Mouse (Mus musculus): Measurements from ENCODE around the gene Dhps. TPM values are rescaled to one million over a fixed set of nuclear protein-coding genes. Genes with fewer than 3 reads are reported as not detected.

Gene Dhps
- polyA plus RNA-seq (2012; rRNA removed): 79.2 and 83.7 TPM in 2 replicates

DNA sequence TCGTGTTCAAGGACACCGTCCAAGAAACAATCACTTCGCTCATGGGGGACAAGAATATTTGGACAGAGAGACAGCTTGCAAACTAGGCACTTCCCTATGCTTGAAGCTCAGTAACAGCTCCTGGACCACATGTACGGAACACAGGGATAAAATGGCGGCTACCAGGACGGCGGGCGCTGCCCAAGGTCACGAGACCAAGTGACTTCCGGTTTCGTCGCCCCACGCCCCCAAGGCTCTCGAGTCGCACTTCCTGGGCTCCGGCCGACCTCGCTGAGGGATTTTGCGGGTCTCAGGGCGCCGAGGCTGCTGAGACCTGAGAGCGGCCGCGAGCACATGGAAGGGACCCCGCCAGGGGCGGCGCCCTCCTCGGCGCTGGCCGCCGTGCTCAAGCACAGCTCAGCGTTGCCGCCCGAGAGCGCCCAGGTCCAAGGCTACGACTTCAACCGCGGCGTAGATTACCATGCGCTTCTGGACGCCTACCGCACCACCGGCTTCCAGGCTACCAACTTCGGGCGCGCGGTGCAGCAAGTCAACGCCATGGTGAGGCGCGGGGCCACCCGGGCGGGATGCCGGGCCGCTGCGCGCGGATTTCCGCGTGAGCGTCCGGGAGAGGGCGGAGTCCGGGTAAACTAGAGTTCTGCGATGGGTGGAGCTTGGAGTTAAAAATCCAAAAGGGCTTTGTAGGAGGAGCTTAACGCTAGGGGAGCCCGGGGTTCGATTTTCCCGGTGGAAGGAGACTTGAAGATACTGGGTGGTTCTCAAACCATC, at the start of gene Dhps:
TSS of gene Dhps (plus strand) at position 244 of the 768 bp plus-strand sequence.

DNA sequence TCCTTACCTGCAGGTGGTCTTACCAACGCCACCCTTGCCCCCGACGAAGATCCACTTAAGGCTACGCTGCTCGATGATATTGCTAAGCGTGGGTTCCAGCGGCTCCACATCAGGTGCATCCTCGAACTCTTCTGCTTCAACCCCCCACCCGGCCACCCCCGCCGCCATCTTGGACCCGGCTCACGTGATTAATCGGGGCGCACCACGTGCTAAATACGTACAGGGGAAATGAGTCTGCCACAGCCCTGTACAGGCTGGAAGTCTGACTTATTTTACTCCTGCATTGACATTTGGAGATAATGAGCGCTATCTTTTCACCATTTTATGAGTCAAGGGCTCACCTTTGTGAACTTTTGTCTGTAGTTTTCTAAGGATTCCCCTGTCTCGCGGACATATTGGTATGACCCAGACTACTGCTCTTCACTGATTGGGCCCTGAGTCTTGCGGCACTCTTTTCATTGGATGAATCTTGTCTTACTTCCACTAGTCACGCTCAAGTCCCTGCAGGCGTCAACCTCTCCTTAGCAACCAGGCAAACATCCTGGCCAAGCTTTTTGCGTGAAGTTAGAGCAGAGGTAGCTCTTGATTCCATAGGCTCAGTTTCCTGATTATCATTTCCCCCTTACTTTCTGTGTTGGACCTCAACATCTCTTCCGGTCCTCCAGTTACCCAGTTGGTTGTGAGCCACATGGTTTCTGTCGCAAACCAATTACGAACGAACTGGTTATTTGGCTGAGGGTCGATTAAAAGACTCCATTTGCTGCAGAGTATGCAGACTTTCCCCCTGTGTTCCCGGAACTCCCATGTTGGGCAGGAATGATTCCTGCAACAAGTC, 46.2 kb upstream of the Dhps start, which contains the start of gene Asna1:
TSS of gene Asna1 (minus strand) at position 184 of the 835 bp plus-strand sequence.

DNA sequence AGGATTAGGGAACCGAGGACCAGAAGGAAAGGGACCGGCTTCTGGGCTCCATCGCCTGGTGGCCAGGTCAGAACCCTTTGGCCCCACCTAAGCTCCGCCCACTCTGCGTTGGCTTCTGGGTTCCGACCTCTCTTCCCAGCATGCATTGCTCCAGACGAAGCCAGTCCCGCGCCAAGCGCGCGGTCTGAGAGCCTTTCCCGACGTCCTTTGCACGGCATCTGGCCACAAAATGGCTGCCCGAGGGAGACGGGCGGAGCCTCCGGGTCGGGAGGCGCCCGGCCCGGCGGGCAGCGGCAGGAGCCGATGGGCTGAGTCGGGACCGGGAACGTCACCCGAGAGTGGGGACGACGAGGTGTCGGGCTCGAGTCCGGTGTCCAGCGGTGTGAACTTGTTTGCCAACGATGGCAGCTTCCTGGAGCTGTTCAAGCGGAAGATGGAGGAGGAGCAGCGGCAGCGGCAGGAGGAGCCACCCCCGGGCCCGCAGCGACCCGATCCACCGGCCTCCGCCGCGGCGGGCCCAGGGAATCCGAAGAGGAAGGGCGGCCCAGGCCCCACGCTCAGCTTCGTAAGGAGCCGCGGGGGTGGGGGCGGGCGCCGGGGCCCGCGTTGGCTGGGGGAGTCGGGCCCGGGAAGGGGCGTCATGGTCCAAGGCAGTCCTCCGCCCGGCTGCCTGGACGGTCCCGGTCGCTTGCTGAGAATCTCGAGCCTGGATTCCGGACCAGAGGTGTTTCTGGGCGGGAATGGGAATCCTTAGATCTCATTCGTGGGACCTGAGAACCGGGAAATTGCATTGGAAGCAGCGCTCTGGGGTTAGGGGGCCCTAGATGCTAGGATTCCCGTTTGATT, 44.7 kb upstream of the Dhps start, which contains the start of gene Trir:
TSS of gene Trir (plus strand) at position 154 of the 846 bp plus-strand sequence.

DNA sequence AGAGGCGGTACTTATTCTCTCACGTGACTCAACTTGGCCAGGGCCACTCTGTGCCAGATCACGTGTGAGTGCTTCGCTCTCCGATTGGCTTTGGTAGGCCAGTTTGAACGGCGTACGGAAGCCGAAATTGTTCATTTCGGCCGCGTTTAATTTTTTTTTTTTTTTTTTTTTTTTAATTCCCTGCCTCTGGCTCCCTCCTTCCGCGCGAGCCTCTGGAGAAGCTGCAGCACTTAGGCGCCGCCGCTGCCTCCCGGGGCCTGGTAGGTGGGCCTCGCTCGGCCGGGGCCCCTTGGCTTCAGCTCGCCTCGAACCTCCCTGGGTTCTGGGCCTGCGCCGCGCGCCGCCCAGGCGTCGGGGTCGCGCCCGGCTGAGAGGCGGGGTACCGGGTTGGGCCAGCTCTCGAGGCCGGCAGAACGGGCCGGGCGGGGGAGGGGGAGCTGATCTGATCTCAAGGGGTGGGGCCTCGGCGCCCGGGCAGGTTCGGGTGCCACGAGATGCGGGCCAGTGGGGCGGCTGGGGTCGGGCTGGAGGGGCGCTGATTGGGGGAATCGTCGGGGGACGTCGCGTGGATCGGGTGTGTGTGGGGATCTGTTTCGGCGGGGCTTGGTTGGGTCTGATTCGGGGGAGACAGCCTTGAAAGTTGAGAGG, 34.7 kb upstream of the Dhps start, which contains the start of gene Tnpo2:
TSS of gene Tnpo2 (plus strand) at position 198 of the 648 bp plus-strand sequence.

DNA sequence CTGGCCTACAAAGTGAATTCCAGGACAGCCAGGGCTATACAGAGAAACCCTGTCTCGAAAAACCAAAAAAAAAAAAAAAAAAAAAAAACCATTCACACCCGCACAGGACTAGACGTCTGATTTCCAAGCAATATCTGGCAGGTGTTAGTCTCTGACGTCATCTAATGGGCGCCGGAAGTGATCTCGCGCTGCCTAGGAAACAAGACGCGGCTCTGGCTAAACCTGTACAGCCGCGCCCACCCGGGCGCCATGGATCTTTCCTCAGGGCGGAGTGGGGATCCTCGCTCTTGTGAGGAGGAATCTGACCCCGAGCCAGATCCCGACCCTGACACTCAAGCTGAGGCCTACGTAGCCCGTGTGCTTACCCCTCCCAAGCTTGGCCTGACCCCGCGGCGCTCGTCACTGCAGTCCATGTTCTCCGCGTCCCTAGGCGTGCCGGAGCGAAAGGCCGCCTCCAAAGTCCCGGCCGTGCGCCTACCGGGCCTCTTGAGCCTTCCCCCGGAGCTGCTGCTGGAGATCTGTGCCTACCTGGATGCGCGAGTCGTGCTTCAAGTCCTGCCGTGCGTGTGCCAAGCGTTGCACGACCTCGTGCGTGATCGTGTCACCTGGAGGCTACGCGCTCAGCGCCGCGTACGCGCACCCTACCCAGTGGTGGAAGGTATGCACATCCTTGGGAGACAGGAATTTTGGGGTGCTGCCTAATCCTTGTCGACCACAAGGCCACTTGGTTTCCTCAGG, 11.5 kb upstream of the Dhps start, which contains the start of gene Fbxw9:
TSS of gene Fbxw9 (plus strand) at position 177 of the 738 bp plus-strand sequence.

DNA sequence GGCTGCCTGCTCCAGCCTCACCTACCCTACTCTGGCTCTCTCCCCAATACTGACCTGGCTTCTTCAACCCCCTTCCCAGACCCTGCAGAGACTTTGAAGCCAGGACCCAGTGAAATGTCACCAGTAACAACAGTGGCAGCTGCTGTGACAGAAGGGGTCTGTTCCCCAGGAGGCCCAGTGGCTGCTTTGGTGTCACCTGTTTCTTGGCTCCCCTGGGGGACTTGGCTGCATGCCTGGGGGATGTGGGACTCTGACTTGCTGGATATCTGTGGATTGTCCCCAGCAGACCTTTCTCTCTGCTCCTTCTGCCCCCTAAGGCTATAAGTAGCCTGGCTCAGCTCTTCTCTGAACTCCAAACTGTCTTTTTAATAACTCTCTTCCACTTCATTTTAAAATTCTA, 3.6 kb upstream of the Dhps start, which contains the start of gene Gm5741:
TSS of gene Gm5741 (minus strand) at position 1 of the 400 bp plus-strand sequence.

DNA sequence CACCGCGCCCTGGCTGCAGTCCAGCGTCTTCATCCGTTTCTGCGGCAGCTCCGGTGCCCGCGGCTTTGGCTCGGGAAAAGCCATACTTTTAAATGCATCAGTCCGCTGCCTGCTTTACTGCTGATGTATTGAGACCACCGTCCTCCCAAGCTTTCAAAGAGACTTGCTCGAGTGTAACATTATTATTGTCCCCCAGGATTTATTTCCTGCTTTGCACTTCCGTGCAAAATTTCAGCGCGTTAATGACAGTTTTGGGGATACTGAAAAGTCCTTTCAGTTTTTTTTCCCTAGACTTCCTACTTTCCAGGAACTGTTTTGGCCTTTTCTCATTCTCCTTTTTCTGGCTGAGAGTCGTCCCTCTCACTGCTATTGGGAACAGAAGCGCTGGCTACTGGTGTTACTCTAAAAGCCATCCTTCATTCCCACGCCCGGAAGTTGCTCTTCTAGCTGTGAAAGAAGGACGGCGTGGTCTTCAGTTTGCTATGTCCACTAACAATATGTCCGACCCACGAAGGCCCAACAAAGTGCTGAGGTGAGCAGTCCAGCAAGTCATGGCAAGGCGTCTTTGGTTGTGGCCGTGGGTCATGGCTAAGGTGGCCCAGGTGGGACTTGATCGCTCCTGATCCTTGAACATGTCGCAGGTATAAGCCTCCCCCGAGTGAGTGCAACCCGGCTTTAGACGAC, 9.1 kb downstream of the Dhps start, which contains the start of gene Wdr83os:
TSS of gene Wdr83os (plus strand) at position 209 of the 684 bp plus-strand sequence.

DNA sequence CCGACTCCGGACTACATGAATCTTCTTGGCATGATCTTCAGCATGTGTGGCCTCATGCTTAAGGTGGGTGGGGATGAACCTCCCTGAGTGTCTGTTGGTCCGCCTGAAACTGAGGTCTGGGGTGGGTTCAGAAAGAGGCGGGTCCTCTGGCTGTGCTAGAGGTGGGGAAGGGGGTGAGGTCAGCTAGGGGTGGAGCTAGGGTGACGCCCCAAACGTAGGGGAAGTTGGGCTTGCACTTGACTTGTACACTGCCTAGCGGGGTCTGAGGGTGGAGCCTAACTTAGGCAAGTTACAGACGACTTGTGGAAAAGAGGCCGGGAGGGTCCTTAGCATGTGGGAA, 9.6 kb downstream of the Dhps start, which contains the start of gene Wdr83:
TSS of gene Wdr83 (minus strand) at position 91 of the 340 bp plus-strand sequence.

DNA sequence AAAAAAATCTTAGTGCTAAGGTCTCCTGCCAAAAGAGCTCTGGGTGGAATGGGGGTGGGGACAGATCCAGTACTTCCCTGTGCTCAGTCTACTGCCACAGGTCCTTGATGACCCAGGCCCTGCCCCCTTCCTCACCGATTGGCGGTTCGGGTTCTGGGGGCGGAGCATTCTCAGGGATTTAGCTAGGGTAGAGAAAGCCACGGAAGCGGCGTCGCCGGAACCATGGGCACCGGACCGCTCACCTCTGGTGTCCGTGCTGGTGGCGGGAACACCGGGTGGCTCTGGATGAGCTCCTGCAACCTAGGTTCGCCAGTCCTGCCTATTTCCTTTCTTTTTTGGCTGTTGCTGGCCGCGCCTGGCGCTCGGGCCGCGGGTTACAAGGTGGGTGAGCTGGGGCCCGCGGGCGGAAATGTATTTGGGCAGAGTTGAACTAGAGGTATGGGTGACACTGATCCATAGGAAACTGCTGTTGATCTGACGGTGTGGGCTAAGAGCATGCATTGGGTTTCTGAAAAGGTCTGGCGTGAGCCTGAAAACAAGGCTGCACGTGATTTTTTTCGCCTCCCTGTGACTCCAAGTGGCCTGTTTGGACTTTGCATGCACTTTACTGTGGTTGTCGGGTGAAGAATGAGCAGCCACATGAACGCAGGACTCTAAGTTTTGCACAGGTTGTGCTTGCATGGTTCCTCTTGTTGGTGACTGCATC, 11.7 kb downstream of the Dhps start, which contains the start of gene Man2b1:
TSS of gene Man2b1 (plus strand) at position 163 of the 706 bp plus-strand sequence.

DNA sequence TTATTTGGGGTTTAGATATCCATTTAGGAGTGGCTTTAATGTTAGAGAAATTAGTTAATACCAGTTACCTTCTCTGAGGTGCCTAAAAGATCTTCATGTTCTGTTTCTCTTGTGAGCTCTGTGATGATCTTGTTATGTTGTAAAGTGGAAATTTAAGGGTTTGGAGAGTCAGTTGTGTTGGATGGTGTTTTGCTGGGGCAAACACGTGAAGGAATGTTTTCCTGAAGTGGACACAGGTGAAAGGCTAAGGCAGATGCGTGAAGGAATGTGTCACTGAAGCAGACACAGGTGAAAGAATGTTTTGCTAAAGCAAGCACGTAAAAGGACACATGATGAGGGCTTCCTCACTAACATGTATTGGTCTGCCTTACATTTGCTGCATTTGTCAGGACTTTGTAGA, 51.4 kb downstream of the Dhps start, which contains the start of gene Zfp791:
TSS of gene Zfp791 (minus strand) at position 101 of the 400 bp plus-strand sequence.

Other genes starting within 250 kb of the Dhps start
- 9.1 and 10.1 TPM in 2 replicates for gene Dand5, start 248.9 kb upstream of the Dhps start, polyA plus RNA-seq (2012; rRNA removed)
- gene Gadd45gip1, start 240.2 kb upstream of the Dhps start, polyA plus RNA-seq (2012; rRNA removed): 30.8 and 35.2 TPM in 2 replicates
- gene Rad23a, start 231.1 kb upstream of the Dhps start, polyA plus RNA-seq (2012; rRNA removed): 52.2 and 59.0 TPM in 2 replicates
- gene Calr, start 224.8 kb upstream of the Dhps start, polyA plus RNA-seq (2012; rRNA removed): 521 and 537 TPM in 2 replicates
- 116 and 119 TPM in 2 replicates for gene Farsa, start 214.8 kb upstream of the Dhps start, polyA plus RNA-seq (2012; rRNA removed)
- gene Syce2, start 199.6 kb upstream of the Dhps start, polyA plus RNA-seq (2012; rRNA removed): 31.6 and 36.2 TPM in 2 replicates
- gene Gcdh, start 177.8 kb upstream of the Dhps start, polyA plus RNA-seq (2012; rRNA removed): 50.4 and 56.7 TPM in 2 replicates
- 0.32 and 0.45 TPM in 2 replicates for gene Klf1, start 169.8 kb upstream of the Dhps start, polyA plus RNA-seq (2012; rRNA removed)
- 3.3 TPM in 2 replicates for gene Dnase2a, start 163.2 kb upstream of the Dhps start, polyA plus RNA-seq (2012; rRNA removed)
- gene Mast1, start 134.4 kb upstream of the Dhps start, polyA plus RNA-seq (2012; rRNA removed): 122 and 141 TPM in 2 replicates
- 8.7 and 10.8 TPM in 2 replicates for gene Rtbdn, start 124.8 kb upstream of the Dhps start, polyA plus RNA-seq (2012; rRNA removed)
- gene Gm49661, start 102.3 kb upstream of the Dhps start, polyA plus RNA-seq (2012; rRNA removed): 0.75 TPM in 1 of 2 replicates, not detected in the other
- gene Prdx2, start 102.2 kb upstream of the Dhps start, polyA plus RNA-seq (2012; rRNA removed): 668 and 713 TPM in 2 replicates
- 41.1 and 47.4 TPM in 2 replicates for gene Rnaseh2a, start 102.0 kb upstream of the Dhps start, polyA plus RNA-seq (2012; rRNA removed)
- gene Junb, start 93.0 kb upstream of the Dhps start, polyA plus RNA-seq (2012; rRNA removed): 7.0 and 11.0 TPM in 2 replicates
- gene Hook2, start 81.2 kb upstream of the Dhps start, polyA plus RNA-seq (2012; rRNA removed): 42.6 and 48.9 TPM in 2 replicates
- gene Best2, start 57.2 kb upstream of the Dhps start, polyA plus RNA-seq (2012; rRNA removed): 0.05 TPM in 2 replicates
- gene Asna1, start 46.5 kb upstream of the Dhps start, polyA plus RNA-seq (2012; rRNA removed): 218 and 220 TPM in 2 replicates
- 203 and 208 TPM in 2 replicates for gene Trir, start 44.9 kb upstream of the Dhps start, polyA plus RNA-seq (2012; rRNA removed)
- gene Tnpo2, start 34.8 kb upstream of the Dhps start, polyA plus RNA-seq (2012; rRNA removed): 131 and 148 TPM in 2 replicates
- 101 and 106 TPM in 2 replicates for gene Fbxw9, start 11.7 kb upstream of the Dhps start, polyA plus RNA-seq (2012; rRNA removed)
- 0.66 and 0.82 TPM in 2 replicates for gene Gm5741, start 3.8 kb upstream of the Dhps start, polyA plus RNA-seq (2012; rRNA removed)
- 121 and 138 TPM in 2 replicates for gene Wdr83os, start 9.0 kb downstream of the Dhps start, polyA plus RNA-seq (2012; rRNA removed)
- 70.0 and 71.1 TPM in 2 replicates for gene Wdr83, start 9.5 kb downstream of the Dhps start, polyA plus RNA-seq (2012; rRNA removed)
- 21.2 and 23.5 TPM in 2 replicates for gene Man2b1, start 11.5 kb downstream of the Dhps start, polyA plus RNA-seq (2012; rRNA removed)
- gene Zfp791, start 51.3 kb downstream of the Dhps start, polyA plus RNA-seq (2012; rRNA removed): 3.2 and 3.6 TPM in 2 replicates
- not detected in 2 replicates for gene Cks1brt, start 80.2 kb downstream of the Dhps start, polyA plus RNA-seq (2012; rRNA removed)
- gene Olfr371, start 154.2 kb downstream of the Dhps start, polyA plus RNA-seq (2012; rRNA removed): not detected in 2 replicates
- 76.3 and 77.4 TPM in 2 replicates for gene Orc6, start 227.9 kb downstream of the Dhps start, polyA plus RNA-seq (2012; rRNA removed)
- gene Vps35, start 228.0 kb downstream of the Dhps start, polyA plus RNA-seq (2012; rRNA removed): 98.5 and 106 TPM in 2 replicates